ENCODE assay signal across 25 mouse cellular contexts in the genomic region with DNA sequence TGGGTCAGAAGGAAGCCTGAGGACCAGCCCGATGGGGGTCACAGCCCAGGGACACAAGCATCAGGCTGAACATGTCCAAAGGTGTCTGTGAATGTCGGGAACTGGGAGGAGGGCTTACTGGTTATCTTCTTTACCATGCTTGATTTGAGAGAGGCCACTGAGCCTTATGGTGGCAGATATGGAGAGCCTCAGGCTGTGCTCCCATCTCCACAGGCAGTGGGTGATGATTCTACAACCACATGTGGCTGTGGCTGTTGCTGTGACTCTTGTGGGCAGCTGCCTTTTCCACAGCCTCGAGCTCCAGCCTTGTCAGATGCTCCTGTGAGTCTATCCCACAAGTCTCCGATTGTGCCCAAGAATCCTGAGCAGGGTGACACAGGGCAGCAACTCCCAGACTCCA.
A peak's percentile ranks its signal among the peaks of the same experiment; 100 is the strongest.
DNase-seq lines count a peak whose midpoint lies in the region; ATAC-seq and TF ChIP-seq lines count a peak whose summit lies in the region.
"Had no signal": no experiment of that assay in that cellular context is flagged by ENCODE, and none has a peak within 500 bp of the region (broad histone marks: within the 10 kb centered on the region; RNA-seq: fewer than 3 reads in every experiment).

No protein-coding gene starts in this region.

- TF ChIP-seq CTCF in hindbrain, postnatal 0 days (IDR thresholded peaks at IDR 0.05; ENCODE audit: low read depth): no peak

- 85% methylated on average over 4 of the region's 4 CpGs for WGBS in forebrain, embryonic 10.5 days
- 81% methylated on average over 4 of the region's 4 CpGs for WGBS in forebrain, embryonic 15.5 days
- 68% methylated on average over 4 of the region's 4 CpGs for WGBS in heart, embryonic 11.5 days (ENCODE audit: insufficient replicate concordance)
- 81% methylated on average over 4 of the region's 4 CpGs for WGBS in hindbrain, embryonic 10.5 days
- 76% methylated on average over 4 of the region's 4 CpGs for WGBS in hindbrain, postnatal 0 days
- 89% methylated on average over 4 of the region's 4 CpGs for WGBS in midbrain, embryonic 10.5 days
- WGBS in midbrain, embryonic 16.5 days: 88% methylated on average over 4 of the region's 4 CpGs

- intact Hi-C loops in heart, postnatal 14 days (cut with DNase I): no loop called here

- no peaks in the 10 kb centered on the region for H3K9me3 ChIP-seq in forebrain, embryonic 10.5 days
- no peaks in the 10 kb centered on the region for H3K9me3 ChIP-seq in forebrain, embryonic 15.5 days
- no peaks in the 10 kb centered on the region for H3K9me3 ChIP-seq in heart, embryonic 11.5 days (replicated peaks; ENCODE audit: control insufficient read depth, low read length)
- no peaks in the 10 kb centered on the region for H3K9me3 ChIP-seq in hindbrain, embryonic 10.5 days
- H3K9me3 ChIP-seq in hindbrain, postnatal 0 days (ENCODE audit: low read length): no peaks in the 10 kb centered on the region
- no peaks in the 10 kb centered on the region for H3K9me3 ChIP-seq in midbrain, embryonic 10.5 days (replicated peaks)
- H3K9me3 ChIP-seq in midbrain, embryonic 16.5 days (replicated peaks; ENCODE audit: control insufficient read depth, low read length, poor library complexity, severe bottlenecking): no peaks in the 10 kb centered on the region
- H3K9me3 ChIP-seq: embryonic facial prominence, embryonic 10.5 days; embryonic facial prominence, embryonic 12.5 days; forebrain, embryonic 12.5 days; G1E had no signal

- H3K36me3 ChIP-seq in forebrain, embryonic 10.5 days (replicated peaks): no peaks in the 10 kb centered on the region
- H3K36me3 ChIP-seq in forebrain, embryonic 15.5 days: no peaks in the 10 kb centered on the region
- H3K36me3 ChIP-seq in heart, embryonic 11.5 days (ENCODE audit: control insufficient read depth, insufficient read depth, low read length): no peaks in the 10 kb centered on the region
- H3K36me3 ChIP-seq in hindbrain, embryonic 10.5 days: no peaks in the 10 kb centered on the region
- no peaks in the 10 kb centered on the region for H3K36me3 ChIP-seq in hindbrain, postnatal 0 days (ENCODE audit: insufficient read depth, low read length)
- no peaks in the 10 kb centered on the region for H3K36me3 ChIP-seq in midbrain, embryonic 10.5 days
- no peaks in the 10 kb centered on the region for H3K36me3 ChIP-seq in midbrain, embryonic 16.5 days (ENCODE audit: control insufficient read depth, insufficient read depth, low read length)
- H3K36me3 ChIP-seq: embryonic facial prominence, embryonic 10.5 days; embryonic facial prominence, embryonic 12.5 days; forebrain, embryonic 12.5 days; G1E had no signal

- peak overlapping the region; percentile 49; the same call in 1 of the 2 replicates for H3K27ac ChIP-seq in forebrain, embryonic 10.5 days
- no peak overlapping the region for H3K27ac ChIP-seq in forebrain, embryonic 15.5 days (replicated peaks)
- H3K27ac ChIP-seq in heart, embryonic 11.5 days (ENCODE audit: low read depth, low read length): no peak overlapping the region
- H3K27ac ChIP-seq in hindbrain, embryonic 10.5 days: peak overlapping the region; percentile 19; the same call in 1 of the 2 replicates
- H3K27ac ChIP-seq in hindbrain, postnatal 0 days: no peak overlapping the region
- H3K27ac ChIP-seq in midbrain, embryonic 10.5 days (replicated peaks): peak overlapping the region; percentile 65
- H3K27ac ChIP-seq in midbrain, embryonic 16.5 days (ENCODE audit: low read length): no peak overlapping the region
- H3K27ac ChIP-seq: embryonic facial prominence, embryonic 10.5 days; embryonic facial prominence, embryonic 12.5 days; forebrain, embryonic 12.5 days had no signal

- H3K4me3 ChIP-seq in forebrain, embryonic 10.5 days: no peak overlapping the region
- H3K4me3 ChIP-seq in forebrain, embryonic 15.5 days: no peak overlapping the region
- no peak overlapping the region for H3K4me3 ChIP-seq in heart, embryonic 11.5 days (ENCODE audit: low read depth, low read length)
- no peak overlapping the region for H3K4me3 ChIP-seq in hindbrain, embryonic 10.5 days
- H3K4me3 ChIP-seq in hindbrain, postnatal 0 days (ENCODE audit: low read length): no peak overlapping the region
- no peak overlapping the region for H3K4me3 ChIP-seq in midbrain, embryonic 10.5 days
- no peak overlapping the region for H3K4me3 ChIP-seq in midbrain, embryonic 16.5 days (ENCODE audit: low read depth, low read length)
- H3K4me3 ChIP-seq: embryonic facial prominence, embryonic 10.5 days; embryonic facial prominence, embryonic 12.5 days; forebrain, embryonic 12.5 days had no signal

- ATAC-seq in forebrain, embryonic 15.5 days (replicated peaks): no peak
- ATAC-seq in heart, embryonic 11.5 days (replicated peaks; ENCODE audit: insufficient number of reproducible peaks, low FRiP score, low TSS enrichment): peak; percentile 64; the same call in 1 of the 2 replicates
- ATAC-seq in hindbrain, postnatal 0 days: no peak
- no peak for ATAC-seq in midbrain, embryonic 16.5 days
- ATAC-seq: activated CD4-positive, CD25-positive, alpha-beta regulatory T cell, adult 4 months; CD4-positive, CD25-positive, alpha-beta regulatory T cell, adult 4 months; forebrain, embryonic 14.5 days; Patski had no signal

- H3K27me3 ChIP-seq in forebrain, embryonic 10.5 days (ENCODE audit: poor library complexity, severe bottlenecking): peaks cover 19% of the 10 kb centered on the region; the same call in 1 of the 2 replicates
- H3K27me3 ChIP-seq in forebrain, embryonic 15.5 days: no peaks in the 10 kb centered on the region
- 0 out of 2 replicates have a peak, but pooled peaks cover 9% of the 10 kb centered on the region for H3K27me3 ChIP-seq in heart, embryonic 11.5 days (ENCODE audit: control insufficient read depth, insufficient read depth, low read length)
- peaks cover 22% of the 10 kb centered on the region; the same call in 1 of the 2 replicates for H3K27me3 ChIP-seq in hindbrain, embryonic 10.5 days (ENCODE audit: insufficient read depth, poor library complexity, severe bottlenecking)
- no peaks in the 10 kb centered on the region for H3K27me3 ChIP-seq in hindbrain, postnatal 0 days (ENCODE audit: insufficient read depth, low read length)
- peaks cover 57% of the 10 kb centered on the region for H3K27me3 ChIP-seq in midbrain, embryonic 10.5 days (ENCODE audit: low read depth, poor library complexity, severe bottlenecking)
- H3K27me3 ChIP-seq in midbrain, embryonic 16.5 days (ENCODE audit: control insufficient read depth, insufficient read depth, low read depth, low read length): no peaks in the 10 kb centered on the region

- DNase-seq in forebrain, embryonic 10.5 days (ENCODE audit: extremely low spot score, low spot score): no peak
- no peak for DNase-seq in heart, postnatal 14 days
- no peak for DNase-seq in hindbrain, embryonic 10.5 days (ENCODE audit: low spot score)
- no peak for DNase-seq in hindbrain, postnatal 0 days (ENCODE audit: low spot score)
- DNase-seq in midbrain, embryonic 10.5 days (ENCODE audit: low spot score): no peak
- DNase-seq: adrenal gland, adult 8-10 months; adrenal gland, postnatal 14 days; adrenal gland, postnatal 36 days; B cell, adult 2 months; cerebellum, adult 11-12 months; cerebellum, adult 2 months; cerebellum, adult 9-10 months; cerebellum, postnatal 10 days; cerebellum, postnatal 25 days had no signal

- H3K9ac ChIP-seq in forebrain, embryonic 15.5 days (replicated peaks): no peak overlapping the region
- no peak overlapping the region for H3K9ac ChIP-seq in heart, embryonic 11.5 days (ENCODE audit: low read depth, low read length)
- no peak overlapping the region for H3K9ac ChIP-seq in hindbrain, postnatal 0 days (replicated peaks; ENCODE audit: low read length)
- no peak overlapping the region for H3K9ac ChIP-seq in midbrain, embryonic 16.5 days (ENCODE audit: low read depth, low read length)
- H3K9ac ChIP-seq: embryonic facial prominence, embryonic 12.5 days; forebrain, embryonic 12.5 days had no signal

- no peak overlapping the region for H3K4me2 ChIP-seq in forebrain, embryonic 15.5 days (replicated peaks)
- H3K4me2 ChIP-seq in heart, embryonic 11.5 days: peak overlapping the region; percentile 27
- H3K4me2 ChIP-seq in hindbrain, postnatal 0 days (ENCODE audit: low read depth, low read length): no peak overlapping the region
- no peak overlapping the region for H3K4me2 ChIP-seq in midbrain, embryonic 16.5 days (ENCODE audit: low read length)
- H3K4me2 ChIP-seq: embryonic facial prominence, embryonic 12.5 days; forebrain, embryonic 12.5 days had no signal

- H3K4me1 ChIP-seq in forebrain, embryonic 10.5 days: peaks cover 60% of the 10 kb centered on the region
- H3K4me1 ChIP-seq in forebrain, embryonic 15.5 days: peaks cover 29% of the 10 kb centered on the region
- no peaks in the 10 kb centered on the region for H3K4me1 ChIP-seq in heart, embryonic 11.5 days (ENCODE audit: control insufficient read depth, insufficient read depth, low read length)
- H3K4me1 ChIP-seq in hindbrain, embryonic 10.5 days (replicated peaks): peaks cover 51% of the 10 kb centered on the region
- 0 out of 2 replicates have a peak, but pooled peaks cover 4% of the 10 kb centered on the region for H3K4me1 ChIP-seq in hindbrain, postnatal 0 days (ENCODE audit: insufficient read depth, low read length)
- peaks cover 80% of the 10 kb centered on the region for H3K4me1 ChIP-seq in midbrain, embryonic 10.5 days
- peaks cover 10% of the 10 kb centered on the region for H3K4me1 ChIP-seq in midbrain, embryonic 16.5 days (ENCODE audit: control insufficient read depth, insufficient read depth, low read length)

Comparison
In these comparisons a context has a peak if more than half of its experiments do, and no peak if none do; other contexts are left out.
1. H3K27ac ChIP-seq: peak in forebrain, embryonic 10.5 days (single experiment), hindbrain, embryonic 10.5 days (single experiment) and midbrain, embryonic 10.5 days (single experiment); none in forebrain, embryonic 15.5 days (single experiment), heart, embryonic 11.5 days (single experiment), hindbrain, postnatal 0 days (single experiment) and midbrain, embryonic 16.5 days (single experiment).